Mouse (Mus musculus): ENCODE measurements around the gene 1110051M20Rik. TPM values are rescaled to one million over a fixed set of nuclear protein-coding genes. Genes with fewer than 3 reads are reported as not detected.

Gene 1110051M20Rik
- polyA plus RNA-seq, 1 experiment = 21.0 TPM

DNA sequence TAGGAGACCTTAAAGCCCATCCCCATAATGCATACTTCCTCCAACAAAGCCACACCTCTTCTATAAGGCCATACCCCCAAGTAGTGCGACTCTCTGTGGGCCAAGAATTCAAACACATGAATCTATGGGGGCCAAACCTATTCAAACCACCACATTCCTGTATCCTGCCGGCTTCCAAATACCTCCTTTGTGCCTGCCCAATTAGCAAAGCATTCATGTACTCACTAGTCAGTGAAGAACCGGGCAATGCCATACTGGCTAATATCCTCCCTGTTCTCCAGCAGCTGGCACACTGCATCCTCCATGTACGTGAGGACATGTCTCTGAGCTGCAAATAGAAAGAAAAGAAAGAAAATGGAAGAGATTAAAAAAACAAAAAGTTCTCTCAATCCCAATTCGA is 22.9 kb downstream of the 1110051M20Rik start:
- no peak for DNase-seq (ENCODE audit: low spot score)

DNA sequence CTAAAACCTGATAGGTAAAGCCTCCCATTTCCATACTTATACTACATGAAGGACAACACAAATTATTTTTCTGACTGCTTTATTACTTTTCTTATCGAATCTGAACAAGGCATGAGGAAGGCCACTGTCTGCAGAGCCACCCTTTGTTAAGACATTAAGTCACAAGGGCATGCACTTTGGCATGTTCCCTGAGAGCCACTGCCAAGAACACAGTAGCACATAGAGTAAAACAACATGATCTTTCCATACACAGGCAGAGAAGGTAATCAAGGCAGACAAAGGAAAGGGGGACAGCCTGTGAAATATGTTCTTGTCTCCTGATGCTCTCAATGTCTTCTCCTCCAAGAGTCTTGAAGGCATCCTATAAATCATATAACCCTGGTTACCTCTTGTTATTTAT is 30.7 kb downstream of the 1110051M20Rik start:
- no peak for DNase-seq (ENCODE audit: low spot score)

DNA sequence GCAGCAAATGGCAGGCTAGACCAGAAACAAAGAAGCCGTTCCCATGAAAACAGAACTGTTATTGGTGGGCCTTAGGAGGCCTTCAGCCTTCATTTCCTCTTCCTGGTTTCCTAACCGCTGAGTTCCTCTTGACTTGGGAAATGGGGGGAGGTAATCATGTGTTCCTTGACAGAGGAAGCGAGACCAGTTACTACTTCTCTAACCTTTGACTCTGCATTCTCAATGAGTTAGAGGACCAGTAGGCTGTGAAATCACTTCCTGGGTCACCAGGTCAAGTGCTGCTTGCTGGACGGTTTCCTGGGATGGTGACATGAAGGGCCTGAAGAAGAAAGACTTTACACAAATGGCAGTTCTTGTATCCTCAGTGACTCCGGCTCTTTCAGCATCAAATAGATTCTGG is 32.1 kb downstream of the 1110051M20Rik start:
- no peak for DNase-seq (ENCODE audit: low spot score)

DNA sequence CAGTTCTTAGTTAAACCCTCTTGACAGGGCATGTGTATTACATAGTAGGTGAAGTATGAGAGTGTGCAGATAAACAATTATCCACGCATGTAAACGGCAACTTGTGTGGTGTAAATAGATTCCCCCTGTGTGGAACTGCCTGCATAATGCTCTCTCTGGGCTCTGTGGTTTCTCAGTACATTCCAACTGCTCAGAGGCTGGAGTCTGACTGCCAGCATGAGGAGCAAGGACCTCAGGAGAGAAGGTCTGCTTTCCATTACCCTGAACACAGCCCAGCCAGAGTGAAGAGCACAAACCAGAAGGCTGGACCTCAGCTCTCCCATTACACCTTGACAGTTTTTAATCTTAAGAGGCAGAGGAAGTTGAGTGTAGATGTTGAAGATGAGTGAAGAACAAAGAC is 33.0 kb downstream of the 1110051M20Rik start:
- no peak for DNase-seq (ENCODE audit: low spot score)

GRCm38 (mm10) chr2:91408031-91408430 is 36.5 kb downstream of the 1110051M20Rik start:
- no peak for DNase-seq (ENCODE audit: low spot score)

DNA sequence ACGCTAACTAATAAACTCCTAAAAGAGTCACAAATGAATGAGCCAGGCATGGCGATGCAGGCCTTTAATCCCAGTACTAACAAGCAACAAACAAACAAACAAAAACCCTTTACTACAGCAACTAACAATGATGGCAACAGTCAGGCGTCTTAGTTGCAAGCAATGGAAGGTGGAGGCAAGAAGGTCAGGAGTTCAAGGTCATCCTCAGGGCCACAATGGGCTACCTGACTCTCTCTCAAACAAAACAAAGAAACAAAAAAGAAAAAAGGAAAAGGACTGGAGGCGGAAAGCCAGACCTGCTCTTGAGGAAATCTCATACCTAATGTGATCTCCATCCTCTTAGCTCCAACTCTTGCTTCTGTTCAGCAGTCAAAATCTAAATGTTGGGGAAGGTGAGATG is 39.4 kb downstream of the 1110051M20Rik start:
- DNase-seq (ENCODE audit: low spot score) = no peak

DNA sequence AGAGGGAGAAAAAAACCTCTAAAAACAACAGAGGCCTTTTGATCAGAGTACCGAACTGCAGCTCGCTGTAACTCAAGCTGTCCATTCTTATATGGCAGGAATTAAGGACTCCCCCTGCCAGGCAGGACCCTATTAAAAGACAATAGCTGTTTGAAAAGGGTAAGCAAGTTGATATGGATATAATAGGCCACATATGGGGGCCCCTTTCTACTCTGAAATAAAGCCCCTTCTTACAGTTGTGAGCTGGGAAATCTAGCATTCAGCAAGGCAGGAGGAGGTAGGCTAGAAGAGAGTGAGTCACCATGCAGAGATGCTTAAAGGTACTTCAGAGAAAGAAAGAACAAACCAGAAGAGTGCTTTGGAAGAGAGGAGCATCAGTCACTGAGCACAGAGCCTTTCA is 44.8 kb downstream of the 1110051M20Rik start:
- DNase-seq (ENCODE audit: low spot score) = no peak

GRCm38 (mm10) chr2:91399168-91399567 is 45.3 kb downstream of the 1110051M20Rik start:
- DNase-seq (ENCODE audit: low spot score) = no peak

GRCm38 (mm10) chr2:91394078-91394477 is 50.4 kb downstream of the 1110051M20Rik start:
- no peak for DNase-seq (ENCODE audit: low spot score)

GRCm38 (mm10) chr2:91388738-91389137 is 55.8 kb downstream of the 1110051M20Rik start:
- DNase-seq (ENCODE audit: low spot score) = no peak

DNA sequence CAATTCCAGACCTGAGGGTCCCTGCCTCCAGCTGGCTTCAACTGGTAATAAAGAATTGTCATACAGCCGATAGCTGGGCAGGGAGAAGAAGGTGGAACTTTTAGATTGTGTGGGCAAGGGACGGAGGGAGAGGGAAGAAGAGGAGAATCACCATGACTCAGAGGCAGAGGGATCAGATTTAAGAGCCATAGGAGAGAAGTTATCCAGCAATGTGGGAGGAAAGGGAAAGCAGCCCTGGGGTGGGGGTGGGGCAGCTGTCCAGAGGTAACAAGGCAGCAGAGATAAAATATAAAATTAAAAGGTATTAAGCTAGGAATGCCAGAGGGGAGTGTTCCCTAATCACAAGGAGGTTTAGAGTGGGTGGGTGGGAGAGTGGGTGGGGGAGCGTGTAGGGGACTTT is 56.2 kb downstream of the 1110051M20Rik start:
- DNase-seq (ENCODE audit: low spot score) = no peak

DNA sequence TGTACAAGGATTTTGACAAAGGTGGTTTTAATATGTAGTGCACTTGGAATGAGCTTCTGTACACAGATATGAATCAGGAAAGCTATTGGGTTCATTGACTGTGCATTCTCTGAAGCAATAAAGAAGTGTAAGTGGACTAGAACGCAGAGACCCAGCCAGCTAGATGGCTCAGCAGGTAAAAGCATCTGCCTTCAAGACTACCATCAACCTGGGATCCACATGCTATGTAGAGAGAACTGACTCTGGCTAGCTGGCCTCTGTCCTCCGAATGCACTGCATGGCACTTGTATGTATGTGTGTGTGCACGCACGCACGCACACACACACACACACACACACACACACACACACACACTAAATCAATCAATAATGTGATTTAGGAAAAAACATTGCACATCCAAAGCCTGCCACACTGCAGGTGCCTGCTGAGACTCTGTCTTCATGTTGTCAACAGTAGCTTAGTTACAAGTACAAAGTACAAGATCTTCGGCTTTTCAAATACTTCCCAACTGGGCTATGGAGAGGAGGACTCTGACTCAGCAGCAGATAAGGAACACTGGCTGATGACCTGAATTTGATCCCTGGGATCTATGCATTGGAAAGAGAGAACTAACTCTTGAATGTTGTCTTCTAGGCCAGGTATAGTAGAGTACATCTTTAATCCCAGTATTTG is 57.1 kb downstream of the 1110051M20Rik start:
- no peak for DNase-seq (ENCODE audit: low spot score)

DNA sequence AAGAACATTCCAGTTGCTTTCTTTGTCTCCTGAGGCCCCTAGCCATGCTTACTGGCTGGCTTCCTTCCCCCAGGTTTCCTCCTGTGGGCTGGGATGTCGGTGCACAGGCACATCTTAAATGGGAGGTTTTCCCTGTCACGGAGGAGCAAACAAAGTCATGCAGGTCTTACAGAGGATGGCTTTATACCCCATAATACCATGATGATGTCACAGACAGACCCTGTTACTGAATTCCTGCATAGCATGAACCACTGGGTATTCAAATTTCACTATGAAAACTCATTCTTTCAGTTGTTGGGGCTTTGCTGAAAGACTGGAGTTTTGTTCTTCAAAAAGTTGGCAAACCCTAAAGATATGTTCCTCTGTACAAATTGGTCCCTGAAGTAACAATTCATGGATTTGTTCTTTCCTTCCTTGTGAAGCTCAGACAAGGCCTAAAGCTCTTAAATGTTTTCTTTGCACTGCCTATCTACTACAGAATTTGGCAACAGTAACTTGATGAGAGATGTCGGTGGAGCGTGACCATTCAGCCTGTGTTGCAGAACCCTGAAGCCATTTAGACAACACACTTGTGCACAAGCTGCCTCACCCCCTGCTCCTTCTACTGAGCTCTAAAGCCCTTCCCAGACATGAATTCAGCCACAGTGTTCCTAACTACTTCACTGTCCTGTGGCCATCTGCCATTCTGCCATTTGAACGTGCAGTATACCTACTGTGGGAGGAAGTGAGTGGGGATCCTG is 57.8 kb downstream of the 1110051M20Rik start:
- no peak for DNase-seq (ENCODE audit: low spot score)

GRCm38 (mm10) chr2:91383294-91383693 is 61.2 kb downstream of the 1110051M20Rik start:
- DNase-seq (ENCODE audit: low spot score) = no peak

DNA sequence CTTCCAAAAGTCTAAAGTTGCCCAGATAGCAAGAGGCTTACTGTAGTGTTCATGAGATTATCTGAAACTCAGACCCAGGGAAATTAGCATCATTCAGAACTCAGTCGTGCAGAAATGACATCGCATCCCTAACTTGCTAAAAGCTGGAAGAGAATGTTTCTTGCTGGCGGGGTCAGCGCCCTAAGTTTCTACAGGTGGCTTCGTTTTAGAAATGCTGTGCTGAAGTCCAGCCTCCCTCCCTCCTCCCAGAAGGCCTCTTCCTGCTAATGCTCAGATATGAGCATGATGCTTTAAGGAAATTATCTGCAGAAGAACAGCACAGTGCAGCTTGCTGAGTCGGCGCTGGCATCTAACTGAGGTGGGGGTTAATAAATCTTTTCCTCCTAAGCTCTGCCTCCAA is 67.5 kb downstream of the 1110051M20Rik start:
- DNase-seq (ENCODE audit: low spot score) = no peak

- no peak for DNase-seq (ENCODE audit: low spot score)
Measured at GRCm38 (mm10) chr2:91370314-91370713, 74.2 kb downstream of the 1110051M20Rik start.

DNA sequence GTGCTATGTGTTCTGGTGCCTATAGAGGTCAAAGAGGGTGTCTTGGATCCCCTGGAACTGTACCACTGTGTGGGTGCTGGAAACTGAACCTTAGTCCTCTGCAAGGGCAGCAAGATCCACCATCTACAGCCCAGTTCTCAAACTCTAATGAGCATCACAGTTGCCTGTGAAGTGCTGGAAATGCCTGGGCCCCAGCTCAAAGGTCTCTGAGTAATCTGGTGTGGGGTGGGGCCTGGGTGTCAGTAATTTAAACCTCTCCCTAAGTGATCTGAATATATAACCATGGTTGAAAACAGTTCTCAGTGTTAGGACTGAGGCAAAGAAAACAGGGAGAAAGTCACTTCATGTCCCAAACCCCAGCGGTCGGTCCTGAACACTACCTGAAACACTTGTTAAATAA is 81.2 kb downstream of the 1110051M20Rik start:
- no peak for DNase-seq (ENCODE audit: low spot score)

DNA sequence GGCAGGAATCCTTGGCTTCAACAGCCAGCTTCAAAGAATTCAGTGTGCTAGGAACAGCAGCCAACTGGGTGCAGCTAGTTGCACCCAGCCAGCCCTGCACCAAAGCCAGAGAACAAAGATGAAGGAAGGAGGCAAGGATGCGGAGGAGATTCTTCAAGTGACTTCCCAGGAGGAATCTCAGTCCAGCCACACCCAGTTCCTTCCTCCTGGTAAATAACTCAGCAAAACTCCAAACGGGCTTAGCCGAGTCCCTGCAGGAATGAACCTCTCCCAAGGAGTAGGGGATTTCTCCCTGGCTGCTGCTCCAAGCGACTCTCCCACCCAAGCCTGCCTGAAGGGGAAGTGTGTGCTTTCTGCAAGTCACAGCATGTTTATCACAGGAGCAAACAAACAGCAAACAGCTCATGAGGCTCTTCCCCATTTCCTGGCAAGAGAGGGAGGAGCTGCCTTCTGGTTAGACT is 83.4 kb downstream of the 1110051M20Rik start:
- DNase-seq (ENCODE audit: low spot score) = no peak

GRCm38 (mm10) chr2:91355767-91356166 is 88.7 kb downstream of the 1110051M20Rik start:
- DNase-seq (ENCODE audit: low spot score) = no peak

DNA sequence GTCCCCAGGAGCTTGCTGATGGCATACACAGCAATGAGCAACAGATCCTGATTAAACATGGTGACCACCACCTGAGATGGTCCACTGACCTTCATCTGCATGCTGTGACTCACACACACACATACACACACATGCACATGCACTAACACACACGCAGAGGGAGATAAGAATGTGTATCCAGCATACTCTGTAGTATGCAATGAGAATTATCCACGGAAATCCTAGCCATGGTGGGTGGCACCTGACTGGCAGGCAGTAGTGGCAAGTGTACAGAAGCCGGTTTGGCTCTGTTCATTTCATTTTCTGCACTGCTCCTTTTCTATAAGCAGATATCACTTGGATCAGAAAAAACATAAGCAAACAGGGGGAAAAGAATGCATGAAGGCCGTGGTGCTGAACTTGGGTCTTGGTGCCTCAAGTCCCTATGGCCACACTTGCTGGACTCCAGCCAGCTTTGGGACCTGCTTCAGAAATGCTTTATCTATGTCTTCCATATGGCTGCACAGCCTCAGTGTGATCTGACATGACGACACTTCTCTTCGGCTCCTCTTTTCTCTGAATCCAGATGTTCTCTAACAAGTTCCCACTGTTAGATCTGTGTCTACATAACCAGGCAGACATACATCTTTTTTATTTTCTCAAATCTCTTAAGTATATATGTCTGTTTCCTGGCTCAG is 89.6 kb downstream of the 1110051M20Rik start:
- no peak for DNase-seq (ENCODE audit: low spot score)

DNA sequence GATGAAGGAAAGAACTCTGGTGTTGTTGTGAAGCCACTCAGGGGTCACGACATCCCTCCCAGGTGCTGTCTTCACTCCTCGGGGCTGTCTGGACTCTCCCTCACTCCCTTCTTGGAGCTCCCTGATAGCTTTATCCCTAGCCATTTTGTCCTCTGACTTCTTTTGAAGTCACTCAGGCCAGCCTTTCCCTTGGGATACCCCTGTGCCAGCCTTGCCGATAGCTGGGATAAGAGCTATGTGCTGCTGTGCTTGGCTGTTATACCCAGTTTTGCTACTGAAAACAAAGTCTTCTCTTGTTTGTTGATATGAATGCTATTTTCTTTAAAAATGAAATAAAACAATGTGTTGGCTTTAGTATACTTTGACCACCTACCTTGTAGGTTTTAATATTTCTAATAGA is 90.7 kb downstream of the 1110051M20Rik start:
- DNase-seq (ENCODE audit: low spot score) = no peak

DNA sequence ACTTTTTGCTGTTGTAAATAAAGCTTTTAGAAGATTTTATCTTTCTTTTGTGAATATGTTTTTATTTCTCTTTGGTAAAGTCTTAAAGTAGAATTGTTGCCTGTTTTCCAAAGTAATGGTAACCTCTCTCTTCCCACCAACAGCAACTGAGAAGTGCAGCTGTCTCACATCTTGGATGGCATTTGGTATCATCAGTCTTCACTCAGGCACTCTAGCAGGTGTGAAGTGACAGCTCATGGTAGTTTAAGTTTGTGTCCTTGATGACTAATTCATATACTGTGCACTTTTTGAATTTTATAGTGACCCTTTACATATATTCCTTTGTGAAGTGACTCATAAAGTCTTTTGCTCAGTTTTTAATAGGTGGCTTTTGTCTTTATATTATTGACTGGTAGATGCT is 92.7 kb downstream of the 1110051M20Rik start:
- DNase-seq (ENCODE audit: low spot score) = no peak

DNA sequence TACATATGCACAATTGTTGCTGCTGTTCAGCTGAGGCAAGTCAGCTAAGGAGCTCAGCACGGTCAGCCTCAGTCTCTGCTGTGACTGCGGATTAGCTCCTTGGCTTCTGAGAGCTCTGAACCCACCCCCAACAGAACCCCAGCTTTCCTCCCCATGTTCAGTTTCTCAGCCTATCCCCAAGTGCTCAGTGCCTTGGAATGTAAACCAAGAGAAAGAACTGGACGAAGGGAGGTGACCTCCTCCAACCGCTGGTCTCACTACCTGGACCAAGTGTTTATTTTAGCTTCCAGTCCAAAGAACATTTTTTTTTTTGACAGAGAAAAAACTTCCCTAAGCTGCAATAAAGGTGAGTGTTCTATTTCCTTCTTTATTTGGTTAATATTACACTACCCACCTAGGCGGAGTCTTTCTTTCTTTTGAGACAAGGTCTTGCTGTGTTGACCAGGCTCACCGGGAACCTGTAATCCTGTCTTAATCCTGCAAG is 94.5 kb downstream of the 1110051M20Rik start:
- no peak for DNase-seq (ENCODE audit: low spot score)

Measured in urinary bladder, adult 2 months (tissue).